Mouse (Mus musculus): ENCODE measurements around the gene Grid2. TPM values are rescaled to one million over a fixed set of nuclear protein-coding genes. Genes with fewer than 3 reads are reported as not detected.
"Not testable (repeated sequence)": the region's sequence is repeated elsewhere in the genome, so short reads cannot be mapped to it uniquely, and the experiment has no call there.

Grid2 gene
- polyA plus RNA-seq, 1 experiment from 2014 or later = 2.2 TPM

DNA sequence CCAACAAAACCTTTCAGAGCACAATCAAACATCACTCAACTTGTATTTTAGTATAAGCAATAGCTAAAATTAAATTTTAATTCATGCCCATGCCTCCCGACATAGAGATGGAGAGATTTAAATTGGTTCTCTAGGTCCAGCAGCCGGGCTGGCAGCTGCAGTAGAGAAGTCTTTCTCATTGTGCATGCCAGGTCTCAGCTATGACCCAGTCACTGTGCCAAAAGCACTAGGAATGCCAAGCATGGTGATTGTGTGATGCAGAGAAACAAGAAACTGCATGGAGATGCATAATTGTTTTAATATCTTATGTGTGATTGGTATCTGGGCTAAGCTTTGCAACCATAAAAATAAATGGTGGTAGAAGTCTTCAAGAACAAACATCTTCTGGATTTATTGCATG is 276.1 kb downstream of the Grid2 start:
- Histone ChIP-seq H3K4me2 (replicated peaks; ENCODE audit: low read depth, low read length) (no peak overlapping the region), H3K9me3 (ENCODE audit: control insufficient read depth, low read depth, low read length) (no peaks in the 10 kb centered on the region), H3K4me1 (ENCODE audit: control insufficient read depth, insufficient read depth, low read length) (no peaks in the 10 kb centered on the region), H3K4me3 (ENCODE audit: low read depth, low read length) (no peak overlapping the region), H3K27ac (ENCODE audit: low read length) (no peak overlapping the region), H3K9ac (replicated peaks; ENCODE audit: low read depth, low read length) (no peak overlapping the region), H3K36me3 (ENCODE audit: control insufficient read depth, insufficient read depth, low read length) (no peaks in the 10 kb centered on the region), H3K27me3 (ENCODE audit: control insufficient read depth, insufficient read depth, low read length) (no peaks in the 10 kb centered on the region)
- 76% methylated on average over 2 of the region's 2 CpGs for WGBS
- ATAC-seq (ENCODE audit: insufficient number of reproducible peaks, insufficient read depth, low FRiP score, low read depth) = no peak

DNA sequence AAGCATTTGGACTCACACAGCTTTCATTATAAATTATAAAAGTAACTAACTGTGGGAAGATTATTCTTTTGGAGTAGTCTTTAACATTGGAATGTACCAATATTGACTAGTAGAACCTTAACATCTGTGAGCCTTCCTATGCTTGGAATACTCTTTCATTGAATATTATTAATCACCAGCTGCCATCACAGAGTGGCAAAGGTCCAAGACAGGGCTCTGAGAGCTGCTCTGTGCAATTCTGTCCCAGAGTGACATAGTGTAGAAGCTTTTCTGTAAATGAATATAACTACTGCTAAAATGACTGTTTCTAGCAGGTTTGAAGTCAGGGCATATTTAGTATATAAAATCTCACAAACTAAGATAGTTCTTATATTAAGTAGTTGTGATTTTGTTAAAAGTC is 277.2 kb downstream of the Grid2 start:
- H3K27me3 ChIP-seq (ENCODE audit: control insufficient read depth, insufficient read depth, low read length) = no peaks in the 10 kb centered on the region
- no peaks in the 10 kb centered on the region for H3K4me1 ChIP-seq (ENCODE audit: control insufficient read depth, insufficient read depth, low read length)
- no peak overlapping the region for H3K4me2 ChIP-seq (replicated peaks; ENCODE audit: low read depth, low read length)
- H3K27ac ChIP-seq (ENCODE audit: low read length) = no peak overlapping the region
- H3K4me3 ChIP-seq (ENCODE audit: low read depth, low read length) = no peak overlapping the region
- H3K36me3 ChIP-seq (ENCODE audit: control insufficient read depth, insufficient read depth, low read length) = no peaks in the 10 kb centered on the region
- no peak for ATAC-seq (ENCODE audit: insufficient number of reproducible peaks, insufficient read depth, low FRiP score, low read depth)
- H3K9ac ChIP-seq (replicated peaks; ENCODE audit: low read depth, low read length) = no peak overlapping the region
- no peaks in the 10 kb centered on the region for H3K9me3 ChIP-seq (ENCODE audit: control insufficient read depth, low read depth, low read length)

DNA sequence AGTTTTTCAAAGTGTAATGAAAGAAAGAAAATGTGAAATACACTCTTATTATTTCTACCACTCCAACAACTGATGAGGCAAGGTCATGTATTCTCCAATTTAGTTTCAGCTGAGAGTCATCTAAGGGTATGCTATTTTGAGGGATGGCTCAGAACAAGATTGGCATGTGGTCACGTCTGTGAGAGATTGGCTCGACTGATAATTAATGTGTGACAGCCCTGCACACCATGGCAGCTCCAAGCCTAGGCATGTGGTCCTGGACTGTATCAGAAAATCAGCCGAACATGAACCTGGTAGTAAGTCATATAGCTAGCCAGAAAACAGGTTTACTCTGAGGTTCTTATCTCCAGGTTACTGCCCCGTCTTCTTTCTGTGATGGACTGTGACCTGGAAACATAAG is 292.1 kb downstream of the Grid2 start:
- no peaks in the 10 kb centered on the region for H3K4me1 ChIP-seq (ENCODE audit: control insufficient read depth, insufficient read depth, low read length)
- ATAC-seq (ENCODE audit: insufficient number of reproducible peaks, insufficient read depth, low FRiP score, low read depth) = no peak
- no peaks in the 10 kb centered on the region for H3K9me3 ChIP-seq (ENCODE audit: control insufficient read depth, low read depth, low read length)
- no peak overlapping the region for H3K27ac ChIP-seq (ENCODE audit: low read length)
- no peak overlapping the region for H3K9ac ChIP-seq (replicated peaks; ENCODE audit: low read depth, low read length)
- H3K4me3 ChIP-seq (ENCODE audit: low read depth, low read length) = no peak overlapping the region
- no peaks in the 10 kb centered on the region for H3K36me3 ChIP-seq (ENCODE audit: control insufficient read depth, insufficient read depth, low read length)
- WGBS = 72% methylated on average over 4 of the region's 4 CpGs
- H3K27me3 ChIP-seq (ENCODE audit: control insufficient read depth, insufficient read depth, low read length) = no peaks in the 10 kb centered on the region
- no peak overlapping the region for H3K4me2 ChIP-seq (replicated peaks; ENCODE audit: low read depth, low read length)

DNA sequence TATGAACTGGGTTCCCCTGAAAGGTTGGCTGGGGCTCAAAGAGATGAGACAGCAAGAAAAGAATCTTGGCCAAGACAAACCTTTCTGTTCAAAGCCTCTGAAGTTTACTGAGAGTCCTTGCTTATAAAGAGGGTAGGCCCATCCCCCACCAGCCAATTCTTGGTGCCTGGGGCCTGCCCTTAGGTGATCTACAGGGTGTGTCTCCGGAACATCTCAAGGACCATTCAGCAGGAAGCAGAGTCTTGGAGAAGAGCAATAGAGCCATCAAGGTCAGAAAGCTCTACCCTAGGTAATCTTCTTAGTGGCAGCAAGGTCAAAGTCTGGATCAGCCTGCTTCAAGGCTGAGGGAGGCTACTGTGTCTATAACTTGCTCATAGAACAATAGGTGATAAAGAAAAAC is 313.1 kb downstream of the Grid2 start:
- not testable (repeated sequence) for H3K4me3 ChIP-seq (ENCODE audit: low read depth, low read length); H3K36me3 ChIP-seq (ENCODE audit: control insufficient read depth, insufficient read depth, low read length); H3K27ac ChIP-seq (ENCODE audit: low read length); H3K9ac ChIP-seq (replicated peaks; ENCODE audit: low read depth, low read length); H3K9me3 ChIP-seq (ENCODE audit: control insufficient read depth, low read depth, low read length); H3K27me3 ChIP-seq (ENCODE audit: control insufficient read depth, insufficient read depth, low read length); H3K4me2 ChIP-seq (replicated peaks; ENCODE audit: low read depth, low read length); ATAC-seq (ENCODE audit: insufficient number of reproducible peaks, insufficient read depth, low FRiP score, low read depth); H3K4me1 ChIP-seq (ENCODE audit: control insufficient read depth, insufficient read depth, low read length)
- 95% methylated on average over 1 of the region's 1 CpGs for WGBS

DNA sequence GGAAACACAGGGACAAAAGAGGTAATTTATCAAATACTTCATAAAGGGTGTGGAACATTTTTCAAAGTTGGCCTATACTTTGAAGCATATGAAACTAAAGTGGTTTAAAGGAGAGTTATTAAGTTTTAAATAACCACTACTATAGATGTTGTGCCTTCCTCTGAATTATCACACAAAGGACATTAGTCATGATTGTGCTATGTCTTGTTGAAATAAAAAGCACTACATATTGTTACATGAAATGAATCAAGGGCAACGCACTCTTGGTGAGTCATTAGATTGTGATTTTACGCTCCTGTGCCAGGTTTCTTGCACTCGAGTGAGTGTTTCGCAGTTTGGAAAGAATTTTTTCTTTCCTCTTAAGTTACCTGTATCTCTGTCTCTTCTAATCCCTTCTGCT is 335.0 kb downstream of the Grid2 start:
- H3K9me3 ChIP-seq (ENCODE audit: control insufficient read depth, low read depth, low read length) = no peaks in the 10 kb centered on the region
- no peak overlapping the region for H3K27ac ChIP-seq (ENCODE audit: low read length)
- WGBS = 79% methylated on average over 4 of the region's 4 CpGs
- H3K27me3 ChIP-seq (ENCODE audit: control insufficient read depth, insufficient read depth, low read length) = no peaks in the 10 kb centered on the region
- no peak overlapping the region for H3K4me3 ChIP-seq (ENCODE audit: low read depth, low read length)
- no peak for ATAC-seq (ENCODE audit: insufficient number of reproducible peaks, insufficient read depth, low FRiP score, low read depth)
- no peak overlapping the region for H3K4me2 ChIP-seq (replicated peaks; ENCODE audit: low read depth, low read length)
- H3K4me1 ChIP-seq (ENCODE audit: control insufficient read depth, insufficient read depth, low read length) = no peaks in the 10 kb centered on the region
- no peak overlapping the region for H3K9ac ChIP-seq (replicated peaks; ENCODE audit: low read depth, low read length)
- H3K36me3 ChIP-seq (ENCODE audit: control insufficient read depth, insufficient read depth, low read length) = no peaks in the 10 kb centered on the region

DNA sequence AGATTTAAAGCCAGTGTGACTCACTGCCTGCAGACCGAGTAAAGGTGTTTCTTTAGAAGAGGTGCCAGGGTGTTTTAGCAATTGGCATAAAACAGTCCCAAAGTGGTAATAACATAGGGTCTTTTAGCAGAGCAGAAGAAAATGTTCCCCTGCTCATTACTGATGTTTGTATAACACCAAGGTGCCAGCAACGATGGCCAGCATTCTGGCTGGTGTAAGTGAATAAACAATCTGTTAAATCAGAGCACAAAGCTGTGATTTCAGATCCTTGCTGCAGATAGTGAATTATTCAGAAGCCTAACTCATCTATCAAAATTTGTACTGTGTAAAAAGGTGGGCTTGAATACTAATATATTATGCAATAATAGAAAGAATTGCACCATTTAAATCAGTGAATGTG is 353.9 kb downstream of the Grid2 start:
- Histone ChIP-seq H3K4me2 (replicated peaks; ENCODE audit: low read depth, low read length) (no peak overlapping the region), H3K36me3 (ENCODE audit: control insufficient read depth, insufficient read depth, low read length) (no peaks in the 10 kb centered on the region), H3K4me3 (ENCODE audit: low read depth, low read length) (no peak overlapping the region), H3K27me3 (ENCODE audit: control insufficient read depth, insufficient read depth, low read length) (no peaks in the 10 kb centered on the region), H3K9ac (replicated peaks; ENCODE audit: low read depth, low read length) (no peak overlapping the region), H3K9me3 (ENCODE audit: control insufficient read depth, low read depth, low read length) (no peaks in the 10 kb centered on the region), H3K27ac (ENCODE audit: low read length) (no peak overlapping the region), H3K4me1 (ENCODE audit: control insufficient read depth, insufficient read depth, low read length) (no peaks in the 10 kb centered on the region)
- WGBS = 40% methylated on average over 2 of the region's 2 CpGs
- ATAC-seq (ENCODE audit: insufficient number of reproducible peaks, insufficient read depth, low FRiP score, low read depth) = no peak

DNA sequence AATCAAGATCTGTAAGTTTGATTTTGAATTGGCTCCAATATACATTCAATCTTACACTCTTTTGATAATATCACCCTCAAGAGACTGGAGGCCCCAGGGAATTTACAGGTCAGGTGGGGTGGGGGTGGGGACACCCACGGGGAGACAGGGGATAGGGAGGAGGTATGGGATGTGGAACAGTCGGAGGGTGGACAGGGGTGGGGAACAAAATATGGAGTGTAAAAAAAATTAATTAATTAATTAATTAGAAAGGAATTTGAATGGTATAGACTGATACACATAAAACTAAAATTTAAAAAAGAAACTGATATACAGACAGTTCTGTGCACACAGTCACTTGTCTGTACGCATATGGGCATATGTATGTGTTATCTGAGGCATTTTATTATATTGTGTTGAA is 380.3 kb downstream of the Grid2 start:
- no peak for ATAC-seq (ENCODE audit: insufficient number of reproducible peaks, insufficient read depth, low FRiP score, low read depth)
- Histone ChIP-seq H3K4me2 (replicated peaks; ENCODE audit: low read depth, low read length) (no peak overlapping the region), H3K4me3 (ENCODE audit: low read depth, low read length) (no peak overlapping the region), H3K9me3 (ENCODE audit: control insufficient read depth, low read depth, low read length) (no peaks in the 10 kb centered on the region), H3K4me1 (ENCODE audit: control insufficient read depth, insufficient read depth, low read length) (no peaks in the 10 kb centered on the region), H3K9ac (replicated peaks; ENCODE audit: low read depth, low read length) (no peak overlapping the region), H3K36me3 (ENCODE audit: control insufficient read depth, insufficient read depth, low read length) (no peaks in the 10 kb centered on the region), H3K27ac (ENCODE audit: low read length) (no peak overlapping the region), H3K27me3 (ENCODE audit: control insufficient read depth, insufficient read depth, low read length) (no peaks in the 10 kb centered on the region)
- 86% methylated on average over 3 of the region's 3 CpGs for WGBS

DNA sequence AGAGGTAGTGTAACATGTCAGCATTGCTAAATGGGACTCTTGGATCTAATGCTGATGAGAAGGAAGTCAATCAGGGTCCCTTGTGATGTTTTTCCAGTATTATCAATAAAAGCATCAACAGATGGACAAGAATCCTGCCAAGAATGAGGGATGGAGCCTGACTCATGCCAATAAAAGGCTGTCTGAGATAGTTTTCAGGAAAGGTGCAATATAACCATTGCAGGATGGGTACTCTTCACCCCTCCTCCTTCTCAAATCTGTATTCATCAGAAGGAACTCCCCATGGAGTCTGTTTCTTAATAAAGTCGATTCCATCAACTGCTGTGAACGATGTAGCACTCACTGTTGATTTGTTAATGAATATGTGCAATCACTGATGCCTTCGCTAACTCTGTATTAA is 403.7 kb downstream of the Grid2 start:
- ATAC-seq (ENCODE audit: insufficient number of reproducible peaks, insufficient read depth, low FRiP score, low read depth) = no peak
- WGBS = 81% methylated on average over 3 of the region's 3 CpGs
- Histone ChIP-seq H3K4me1 (ENCODE audit: control insufficient read depth, insufficient read depth, low read length) (no peaks in the 10 kb centered on the region), H3K4me2 (replicated peaks; ENCODE audit: low read depth, low read length) (no peak overlapping the region), H3K9ac (replicated peaks; ENCODE audit: low read depth, low read length) (no peak overlapping the region), H3K36me3 (ENCODE audit: control insufficient read depth, insufficient read depth, low read length) (no peaks in the 10 kb centered on the region), H3K9me3 (ENCODE audit: control insufficient read depth, low read depth, low read length) (no peaks in the 10 kb centered on the region), H3K4me3 (ENCODE audit: low read depth, low read length) (no peak overlapping the region), H3K27me3 (ENCODE audit: control insufficient read depth, insufficient read depth, low read length) (no peaks in the 10 kb centered on the region), H3K27ac (ENCODE audit: low read length) (no peak overlapping the region)

DNA sequence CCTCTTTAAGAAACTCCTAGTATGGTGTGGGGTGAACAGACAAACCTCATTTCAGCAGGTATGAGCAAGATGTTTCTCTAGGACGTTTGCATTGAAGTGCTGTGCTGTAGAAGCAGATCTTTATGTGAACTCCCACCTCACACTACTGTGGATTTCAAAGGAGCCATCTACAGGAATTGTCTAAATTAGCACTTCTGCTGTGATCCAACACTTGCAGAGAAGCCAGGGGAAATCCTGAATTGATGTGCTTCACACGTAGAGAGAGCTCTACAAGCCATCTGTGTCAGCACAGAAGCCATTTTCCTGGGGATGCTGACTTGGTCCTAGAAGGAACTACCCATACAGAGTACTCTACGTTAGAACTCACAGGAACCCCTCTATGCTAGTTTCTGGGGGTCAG is 430.0 kb downstream of the Grid2 start:
- H3K36me3 ChIP-seq (ENCODE audit: control insufficient read depth, insufficient read depth, low read length) = no peaks in the 10 kb centered on the region
- H3K4me3 ChIP-seq (ENCODE audit: low read depth, low read length) = no peak overlapping the region
- no peak overlapping the region for H3K27ac ChIP-seq (ENCODE audit: low read length)
- no peaks in the 10 kb centered on the region for H3K4me1 ChIP-seq (ENCODE audit: control insufficient read depth, insufficient read depth, low read length)
- ATAC-seq (ENCODE audit: insufficient number of reproducible peaks, insufficient read depth, low FRiP score, low read depth) = no peak
- no peak overlapping the region for H3K4me2 ChIP-seq (replicated peaks; ENCODE audit: low read depth, low read length)
- no peaks in the 10 kb centered on the region for H3K9me3 ChIP-seq (ENCODE audit: control insufficient read depth, low read depth, low read length)
- no peaks in the 10 kb centered on the region for H3K27me3 ChIP-seq (ENCODE audit: control insufficient read depth, insufficient read depth, low read length)
- H3K9ac ChIP-seq (replicated peaks; ENCODE audit: low read depth, low read length) = no peak overlapping the region
- WGBS = 51% methylated on average over 3 of the region's 3 CpGs
